Mouse (Mus musculus): Measurements from ENCODE around the gene Skil. TPM values are rescaled to one million over a fixed set of nuclear protein-coding genes. Genes with fewer than 3 reads are reported as not detected.
"Not testable (repeated sequence)": the region's sequence is repeated elsewhere in the genome, so short reads cannot be mapped to it uniquely, and the experiment has no call there.

Gene Skil
- polyA plus RNA-seq, 1 experiment from 2014 or later, result 29.9 TPM

GRCm38 (mm10) chr3:31100802-31101201 lies 5.9 kb downstream of the Skil start:
- peak overlapping the region; percentile 57 for H3K4me2 ChIP-seq
- no peak overlapping the region for H3K9ac ChIP-seq
- H3K4me1 ChIP-seq (replicated peaks), result peaks cover 79% of the 10 kb centered on the region
- no peaks in the 10 kb centered on the region for H3K36me3 ChIP-seq
- H3K9me3 ChIP-seq, result no peaks in the 10 kb centered on the region
- H3K27ac ChIP-seq (replicated peaks), result no peak overlapping the region
- H3K27me3 ChIP-seq, result no peaks in the 10 kb centered on the region
- 0 out of 2 replicates have a peak overlapping the region, but pooled peaks have one; percentile 9 for H3K4me3 ChIP-seq
- ATAC-seq (ENCODE audit: low read depth), result no peak
- 91% methylated on average over 3 of the region's 3 CpGs for WGBS

GRCm38 (mm10) chr3:31104936-31105335 lies 10.1 kb downstream of the Skil start:
- Histone ChIP-seq H3K27me3 (no peaks in the 10 kb centered on the region), H3K4me2 (no peak overlapping the region), H3K9ac (no peak overlapping the region), H3K9me3 (no peaks in the 10 kb centered on the region), H3K4me3 (no peak overlapping the region), H3K36me3 (no peaks in the 10 kb centered on the region), H3K27ac (replicated peaks) (no peak overlapping the region), H3K4me1 (replicated peaks) (peaks cover 74% of the 10 kb centered on the region)
- ATAC-seq (ENCODE audit: low read depth), result no peak
- 79% methylated on average over 6 of the region's 6 CpGs for WGBS

- Histone ChIP-seq H3K36me3 (no peaks in the 10 kb centered on the region), H3K9me3 (no peaks in the 10 kb centered on the region), H3K27ac (replicated peaks) (0 out of 2 replicates have a peak overlapping the region, but pooled peaks have one; percentile 52), H3K27me3 (no peaks in the 10 kb centered on the region), H3K9ac (no peak overlapping the region), H3K4me3 (no peak overlapping the region), H3K4me1 (replicated peaks) (peaks cover 67% of the 10 kb centered on the region), H3K4me2 (no peak overlapping the region)
- ATAC-seq (ENCODE audit: low read depth), result no peak
- WGBS, result 89% methylated on average over 6 of the region's 6 CpGs
Measured at GRCm38 (mm10) chr3:31106597-31106996, 11.7 kb downstream of the Skil start.

- Histone ChIP-seq H3K9me3 (no peaks in the 10 kb centered on the region), H3K4me3 (no peak overlapping the region), H3K27ac (replicated peaks) (peak overlapping the region; percentile 14), H3K4me1 (replicated peaks) (peaks cover 56% of the 10 kb centered on the region), H3K36me3 (no peaks in the 10 kb centered on the region), H3K4me2 (no peak overlapping the region), H3K27me3 (no peaks in the 10 kb centered on the region), H3K9ac (no peak overlapping the region)
- peak; percentile 33; the same call in 1 of the 2 replicates for ATAC-seq (ENCODE audit: low read depth)
- 81% methylated on average over 4 of the region's 4 CpGs for WGBS
Measured at GRCm38 (mm10) chr3:31107674-31108073, 12.8 kb downstream of the Skil start.

- H3K4me2 ChIP-seq, result no peak overlapping the region
- 84% methylated on average over 3 of the region's 3 CpGs for WGBS
- H3K27me3 ChIP-seq, result no peaks in the 10 kb centered on the region
- no peak overlapping the region for H3K27ac ChIP-seq (replicated peaks)
- H3K4me3 ChIP-seq, result no peak overlapping the region
- no peak for ATAC-seq (ENCODE audit: low read depth)
- no peak overlapping the region for H3K9ac ChIP-seq
- peaks cover 11% of the 10 kb centered on the region for H3K36me3 ChIP-seq
- peaks cover 44% of the 10 kb centered on the region for H3K4me1 ChIP-seq (replicated peaks)
- H3K9me3 ChIP-seq, result no peaks in the 10 kb centered on the region
Measured at GRCm38 (mm10) chr3:31109108-31109507, 14.2 kb downstream of the Skil start.

- H3K4me3 ChIP-seq, result no peak overlapping the region
- no peak overlapping the region for H3K27ac ChIP-seq (replicated peaks)
- H3K36me3 ChIP-seq, result peaks cover 43% of the 10 kb centered on the region
- WGBS, result 94% methylated on average over 4 of the region's 4 CpGs
- no peak for ATAC-seq (ENCODE audit: low read depth)
- no peak overlapping the region for H3K9ac ChIP-seq
- no peaks in the 10 kb centered on the region for H3K27me3 ChIP-seq
- H3K4me1 ChIP-seq (replicated peaks), result no peaks in the 10 kb centered on the region
- no peak overlapping the region for H3K4me2 ChIP-seq
- H3K9me3 ChIP-seq, result no peaks in the 10 kb centered on the region
Measured at GRCm38 (mm10) chr3:31123098-31123497, 28.2 kb downstream of the Skil start.

GRCm38 (mm10) chr3:31126303-31126702 lies 31.4 kb downstream of the Skil start:
- Histone ChIP-seq H3K9ac (no peak overlapping the region), H3K27ac (replicated peaks) (no peak overlapping the region), H3K27me3 (no peaks in the 10 kb centered on the region), H3K4me3 (no peak overlapping the region), H3K9me3 (no peaks in the 10 kb centered on the region), H3K4me1 (replicated peaks) (no peaks in the 10 kb centered on the region), H3K4me2 (no peak overlapping the region), H3K36me3 (peaks cover 21% of the 10 kb centered on the region)
- WGBS, result 54% methylated on average over 4 of the region's 4 CpGs
- no peak for ATAC-seq (ENCODE audit: low read depth)

GRCm38 (mm10) chr3:31126848-31127247 lies 32.0 kb downstream of the Skil start:
- H3K36me3 ChIP-seq, result peaks cover 19% of the 10 kb centered on the region
- 79% methylated on average over 3 of the region's 3 CpGs for WGBS
- no peak for ATAC-seq (ENCODE audit: low read depth)
- H3K4me1 ChIP-seq (replicated peaks), result no peaks in the 10 kb centered on the region
- no peak overlapping the region for H3K4me2 ChIP-seq
- H3K27ac ChIP-seq (replicated peaks), result no peak overlapping the region
- H3K9me3 ChIP-seq, result no peaks in the 10 kb centered on the region
- no peaks in the 10 kb centered on the region for H3K27me3 ChIP-seq
- H3K9ac ChIP-seq, result no peak overlapping the region
- H3K4me3 ChIP-seq, result no peak overlapping the region

GRCm38 (mm10) chr3:31129766-31130165 lies 34.9 kb downstream of the Skil start:
- no peak overlapping the region for H3K27ac ChIP-seq (replicated peaks)
- no peaks in the 10 kb centered on the region for H3K36me3 ChIP-seq
- no peaks in the 10 kb centered on the region for H3K4me1 ChIP-seq (replicated peaks)
- no peaks in the 10 kb centered on the region for H3K27me3 ChIP-seq
- 54% methylated on average over 4 of the region's 4 CpGs for WGBS
- H3K4me2 ChIP-seq, result no peak overlapping the region
- no peaks in the 10 kb centered on the region for H3K9me3 ChIP-seq
- H3K9ac ChIP-seq, result no peak overlapping the region
- H3K4me3 ChIP-seq, result no peak overlapping the region
- no peak for ATAC-seq (ENCODE audit: low read depth)

GRCm38 (mm10) chr3:31133664-31134063 lies 38.8 kb downstream of the Skil start:
- Histone ChIP-seq H3K27ac (replicated peaks) (no peak overlapping the region), H3K36me3 (no peaks in the 10 kb centered on the region), H3K4me3 (no peak overlapping the region), H3K9me3 (no peaks in the 10 kb centered on the region), H3K9ac (no peak overlapping the region), H3K27me3 (no peaks in the 10 kb centered on the region), H3K4me1 (replicated peaks) (no peaks in the 10 kb centered on the region), H3K4me2 (no peak overlapping the region)
- 63% methylated on average over 5 of the region's 5 CpGs for WGBS
- no peak for ATAC-seq (ENCODE audit: low read depth)

- 86% methylated on average over 8 of the region's 8 CpGs for WGBS
- no peak overlapping the region for H3K27ac ChIP-seq (replicated peaks)
- H3K9me3 ChIP-seq, result no peaks in the 10 kb centered on the region
- H3K4me2 ChIP-seq, result no peak overlapping the region
- H3K27me3 ChIP-seq, result no peaks in the 10 kb centered on the region
- no peaks in the 10 kb centered on the region for H3K36me3 ChIP-seq
- no peak overlapping the region for H3K4me3 ChIP-seq
- H3K4me1 ChIP-seq (replicated peaks), result no peaks in the 10 kb centered on the region
- no peak overlapping the region for H3K9ac ChIP-seq
- no peak for ATAC-seq (ENCODE audit: low read depth)
Measured at GRCm38 (mm10) chr3:31134246-31134645, 39.4 kb downstream of the Skil start.

- Histone ChIP-seq H3K36me3 (no peaks in the 10 kb centered on the region), H3K27me3 (no peaks in the 10 kb centered on the region), H3K9ac (no peak overlapping the region), H3K27ac (replicated peaks) (no peak overlapping the region), H3K4me2 (no peak overlapping the region), H3K4me1 (replicated peaks) (no peaks in the 10 kb centered on the region), H3K9me3 (no peaks in the 10 kb centered on the region), H3K4me3 (no peak overlapping the region)
- no peak for ATAC-seq (ENCODE audit: low read depth)
- WGBS, result 76% methylated on average over 7 of the region's 7 CpGs
Measured at GRCm38 (mm10) chr3:31134696-31135095, 39.8 kb downstream of the Skil start.

GRCm38 (mm10) chr3:31136591-31136990 lies 41.7 kb downstream of the Skil start:
- not testable (repeated sequence) for H3K9me3 ChIP-seq; H3K36me3 ChIP-seq; H3K9ac ChIP-seq; H3K27me3 ChIP-seq; H3K27ac ChIP-seq (replicated peaks); H3K4me1 ChIP-seq (replicated peaks); H3K4me2 ChIP-seq; H3K4me3 ChIP-seq; ATAC-seq (ENCODE audit: low read depth)
- 67% methylated on average over 4 of the region's 4 CpGs for WGBS

Data from neural tube, embryonic 13.5 days (tissue).